Mouse (Mus musculus) testis, adult 2 months (tissue): ENCODE measurements around the gene Ogn.

Experiments
- CTCF ChIP-seq: fragments of 200-500 bp; IDR thresholded peaks from 2 replicates; pipeline ENCODE4 v1.5.1; 2012; ENCODE audit warnings: low read depth, mild to moderate bottlenecking, inconsistent platforms, low read length, moderate library complexity; ENCODE audit not compliant: control insufficient read depth, insufficient read depth, insufficient replicate concordance
- POLR2A ChIP-seq: fragments of 200-500 bp; IDR thresholded peaks from 2 replicates; pipeline ENCODE4 v1.6.1; 2012; ENCODE audit warnings: low read depth, mild to moderate bottlenecking, inconsistent platforms, low read length, moderate library complexity; ENCODE audit not compliant: control insufficient read depth

GRCm38 (mm10) chr13:49581541-49582530, 26.0 kb upstream of the Ogn start, which contains the start of gene Omd:
- TF ChIP-seq POLR2A: no peak
- no peak for TF ChIP-seq CTCF
